Mouse (Mus musculus): ENCODE results near the gene Svs6. TPM values are rescaled to one million over a fixed set of nuclear protein-coding genes. Genes with fewer than 3 reads are reported as not detected.

Svs6 gene
- polyA plus RNA-seq, 1 experiment from 2014 or later, result not detected

Small RNAs within 50 kb of the gene (microRNA-seq; reads per million reads assigned to microRNA genes)
- not detected for gene Mir7678

Other genes starting within 250 kb of the Svs6 start
- 17.2 and 20.1 TPM in 2 replicates for gene Stk4, start 246.4 kb upstream of the Svs6 start, polyA plus RNA-seq (2015; fragmentation: Nextera tagmentation; extraction: Ambion mirVana)
- gene Tomm34, start 245.6 kb upstream of the Svs6 start, polyA plus RNA-seq (2015; fragmentation: Nextera tagmentation; extraction: Ambion mirVana), result 49.6 and 50.4 TPM in 2 replicates
- gene Kcns1, start 145.6 kb upstream of the Svs6 start, polyA plus RNA-seq (2015; fragmentation: Nextera tagmentation; extraction: Ambion mirVana), result 1.9 and 3.9 TPM in 2 replicates
- not detected in 2 replicates for gene Wfdc5, start 134.0 kb upstream of the Svs6 start, polyA plus RNA-seq (2015; fragmentation: Nextera tagmentation; extraction: Ambion mirVana)
- gene Wfdc12, start 126.1 kb upstream of the Svs6 start, polyA plus RNA-seq (2015; fragmentation: Nextera tagmentation; extraction: Ambion mirVana), result not detected in 2 replicates
- gene Wfdc15a, start 116.6 kb upstream of the Svs6 start, polyA plus RNA-seq (2015; fragmentation: Nextera tagmentation; extraction: Ambion mirVana), result not detected in 2 replicates
- gene Wfdc15b, start 95.1 kb upstream of the Svs6 start, polyA plus RNA-seq (2015; fragmentation: Nextera tagmentation; extraction: Ambion mirVana), result not detected in 2 replicates
- not detected in 2 replicates for gene Svs2, start 78.3 kb upstream of the Svs6 start, polyA plus RNA-seq (2015; fragmentation: Nextera tagmentation; extraction: Ambion mirVana)
- not detected in 2 replicates for gene Svs3b, start 60.1 kb upstream of the Svs6 start, polyA plus RNA-seq (2015; fragmentation: Nextera tagmentation; extraction: Ambion mirVana)
- gene Svs4, start 38.3 kb upstream of the Svs6 start, polyA plus RNA-seq (2015; fragmentation: Nextera tagmentation; extraction: Ambion mirVana), result not detected in 2 replicates
- gene Svs3a, start 27.5 kb upstream of the Svs6 start, polyA plus RNA-seq (2015; fragmentation: Nextera tagmentation; extraction: Ambion mirVana), result not detected in 2 replicates
- not detected in 2 replicates for gene Svs5, start 16.0 kb downstream of the Svs6 start, polyA plus RNA-seq (2015; fragmentation: Nextera tagmentation; extraction: Ambion mirVana)
- not detected in 2 replicates for gene Slpi, start 72.3 kb downstream of the Svs6 start, polyA plus RNA-seq (2015; fragmentation: Nextera tagmentation; extraction: Ambion mirVana)
- 0.04 TPM in 1 of 2 replicates, not detected in the other for gene Rbpjl, start 86.4 kb downstream of the Svs6 start, polyA plus RNA-seq (2015; fragmentation: Nextera tagmentation; extraction: Ambion mirVana)
- 0.93 and 1.1 TPM in 2 replicates for gene Matn4, start 88.4 kb downstream of the Svs6 start, polyA plus RNA-seq (2015; fragmentation: Nextera tagmentation; extraction: Ambion mirVana)
- gene Sdc4, start 127.1 kb downstream of the Svs6 start, polyA plus RNA-seq (2015; fragmentation: Nextera tagmentation; extraction: Ambion mirVana), result 6.3 and 8.7 TPM in 2 replicates
- gene Sys1, start 140.2 kb downstream of the Svs6 start, polyA plus RNA-seq (2015; fragmentation: Nextera tagmentation; extraction: Ambion mirVana), result 86.7 and 90.0 TPM in 2 replicates
- gene Gm20458, start 144.2 kb downstream of the Svs6 start, polyA plus RNA-seq (2015; fragmentation: Nextera tagmentation; extraction: Ambion mirVana), result 7.5 and 8.2 TPM in 2 replicates
- gene Trp53tg5, start 157.0 kb downstream of the Svs6 start, polyA plus RNA-seq (2015; fragmentation: Nextera tagmentation; extraction: Ambion mirVana), result not detected in 2 replicates
- gene Dbndd2, start 169.4 kb downstream of the Svs6 start, polyA plus RNA-seq (2015; fragmentation: Nextera tagmentation; extraction: Ambion mirVana), result 16.6 and 17.8 TPM in 2 replicates
- 87.7 and 97.0 TPM in 2 replicates for gene Pigt, start 180.8 kb downstream of the Svs6 start, polyA plus RNA-seq (2015; fragmentation: Nextera tagmentation; extraction: Ambion mirVana)
- gene Wfdc2, start 245.7 kb downstream of the Svs6 start, polyA plus RNA-seq (2015; fragmentation: Nextera tagmentation; extraction: Ambion mirVana), result 2.3 and 2.5 TPM in 2 replicates

Data from midbrain, embryonic 16.5 days (tissue).